Mouse (Mus musculus): ENCODE measurements around the gene Gm28053. TPM values are rescaled to one million over a fixed set of nuclear protein-coding genes. Genes with fewer than 3 reads are reported as not detected.
A peak's percentile ranks its signal among the peaks of the same experiment; 100 is the strongest.

Gm28053 gene
- polyA plus RNA-seq, 1 experiment from 2014 or later: 2.3 TPM

- H3K27me3 ChIP-seq (replicated peaks; ENCODE audit: control insufficient read depth, insufficient read depth, low read length): no peaks in the 10 kb centered on the region
- H3K36me3 ChIP-seq (ENCODE audit: control insufficient read depth, insufficient read depth): no peaks in the 10 kb centered on the region
- H3K9ac ChIP-seq (ENCODE audit: low read depth, low read length): no peak overlapping the region
- no peak for TF ChIP-seq CTCF (IDR thresholded peaks at IDR 0.05; ENCODE audit: low read depth)
- 82% methylated on average over 3 of the region's 3 CpGs for WGBS
- H3K4me3 ChIP-seq (ENCODE audit: low read depth, low read length): no peak overlapping the region
- ATAC-seq: no peak
- no peak overlapping the region for H3K27ac ChIP-seq (ENCODE audit: low read depth, low read length)
- H3K4me1 ChIP-seq (replicated peaks; ENCODE audit: control insufficient read depth, insufficient read depth, low read length): no peaks in the 10 kb centered on the region
- no peaks in the 10 kb centered on the region for H3K9me3 ChIP-seq (ENCODE audit: control insufficient read depth)
- H3K4me2 ChIP-seq (replicated peaks; ENCODE audit: low read depth): no peak overlapping the region
Measured at GRCm38 (mm10) chr6:48698888-48699287, 19.5 kb upstream of the Gm28053 start.

GRCm38 (mm10) chr6:48700251-48701075 lies 17.9 kb upstream of the Gm28053 start:
- H3K4me3 ChIP-seq (ENCODE audit: low read depth, low read length): no peak overlapping the region
- no peak overlapping the region for H3K4me2 ChIP-seq (replicated peaks; ENCODE audit: low read depth)
- no peaks in the 10 kb centered on the region for H3K27me3 ChIP-seq (replicated peaks; ENCODE audit: control insufficient read depth, insufficient read depth, low read length)
- no peak for TF ChIP-seq CTCF (IDR thresholded peaks at IDR 0.05; ENCODE audit: low read depth)
- no peaks in the 10 kb centered on the region for H3K4me1 ChIP-seq (replicated peaks; ENCODE audit: control insufficient read depth, insufficient read depth, low read length)
- H3K36me3 ChIP-seq (ENCODE audit: control insufficient read depth, insufficient read depth): no peaks in the 10 kb centered on the region
- H3K27ac ChIP-seq (ENCODE audit: low read depth, low read length): no peak overlapping the region; the same call in 1 of the 2 replicates
- H3K9me3 ChIP-seq (ENCODE audit: control insufficient read depth): no peaks in the 10 kb centered on the region
- no peak for ATAC-seq
- no peak overlapping the region for H3K9ac ChIP-seq (ENCODE audit: low read depth, low read length)
- WGBS: 54% methylated on average over 5 of the region's 5 CpGs

GRCm38 (mm10) chr6:48702146-48702545 lies 16.3 kb upstream of the Gm28053 start:
- Histone ChIP-seq H3K9ac (ENCODE audit: low read depth, low read length) (no peak overlapping the region), H3K27ac (ENCODE audit: low read depth, low read length) (no peak overlapping the region), H3K36me3 (ENCODE audit: control insufficient read depth, insufficient read depth) (no peaks in the 10 kb centered on the region), H3K4me3 (ENCODE audit: low read depth, low read length) (no peak overlapping the region), H3K9me3 (ENCODE audit: control insufficient read depth) (no peaks in the 10 kb centered on the region), H3K4me1 (replicated peaks; ENCODE audit: control insufficient read depth, insufficient read depth, low read length) (no peaks in the 10 kb centered on the region), H3K4me2 (replicated peaks; ENCODE audit: low read depth) (no peak overlapping the region), H3K27me3 (replicated peaks; ENCODE audit: control insufficient read depth, insufficient read depth, low read length) (no peaks in the 10 kb centered on the region)
- no peak for TF ChIP-seq CTCF (IDR thresholded peaks at IDR 0.05; ENCODE audit: low read depth)
- no peak for ATAC-seq
- 85% methylated on average over 7 of the region's 7 CpGs for WGBS

- Histone ChIP-seq H3K4me2 (replicated peaks; ENCODE audit: low read depth) (no peak overlapping the region), H3K36me3 (ENCODE audit: control insufficient read depth, insufficient read depth) (no peaks in the 10 kb centered on the region), H3K4me1 (replicated peaks; ENCODE audit: control insufficient read depth, insufficient read depth, low read length) (no peaks in the 10 kb centered on the region), H3K27me3 (replicated peaks; ENCODE audit: control insufficient read depth, insufficient read depth, low read length) (no peaks in the 10 kb centered on the region), H3K9ac (ENCODE audit: low read depth, low read length) (no peak overlapping the region), H3K9me3 (ENCODE audit: control insufficient read depth) (no peaks in the 10 kb centered on the region), H3K27ac (ENCODE audit: low read depth, low read length) (no peak overlapping the region), H3K4me3 (ENCODE audit: low read depth, low read length) (no peak overlapping the region)
- WGBS: 66% methylated on average over 5 of the region's 5 CpGs
- ATAC-seq: no peak
- TF ChIP-seq CTCF (IDR thresholded peaks at IDR 0.05; ENCODE audit: low read depth): peak; percentile 60
Measured at GRCm38 (mm10) chr6:48702601-48703000, 15.8 kb upstream of the Gm28053 start.

GRCm38 (mm10) chr6:48704146-48704545 lies 14.3 kb upstream of the Gm28053 start:
- Histone ChIP-seq H3K9ac (ENCODE audit: low read depth, low read length) (no peak overlapping the region), H3K36me3 (ENCODE audit: control insufficient read depth, insufficient read depth) (no peaks in the 10 kb centered on the region), H3K9me3 (ENCODE audit: control insufficient read depth) (no peaks in the 10 kb centered on the region), H3K4me3 (ENCODE audit: low read depth, low read length) (no peak overlapping the region), H3K4me2 (replicated peaks; ENCODE audit: low read depth) (no peak overlapping the region), H3K27me3 (replicated peaks; ENCODE audit: control insufficient read depth, insufficient read depth, low read length) (no peaks in the 10 kb centered on the region), H3K27ac (ENCODE audit: low read depth, low read length) (no peak overlapping the region), H3K4me1 (replicated peaks; ENCODE audit: control insufficient read depth, insufficient read depth, low read length) (no peaks in the 10 kb centered on the region)
- no peak for ATAC-seq
- TF ChIP-seq CTCF (IDR thresholded peaks at IDR 0.05; ENCODE audit: low read depth): no peak

GRCm38 (mm10) chr6:48706130-48706529 lies 12.3 kb upstream of the Gm28053 start:
- Histone ChIP-seq H3K27me3 (replicated peaks; ENCODE audit: control insufficient read depth, insufficient read depth, low read length) (no peaks in the 10 kb centered on the region), H3K27ac (ENCODE audit: low read depth, low read length) (no peak overlapping the region), H3K36me3 (ENCODE audit: control insufficient read depth, insufficient read depth) (no peaks in the 10 kb centered on the region), H3K4me3 (ENCODE audit: low read depth, low read length) (no peak overlapping the region), H3K9me3 (ENCODE audit: control insufficient read depth) (no peaks in the 10 kb centered on the region), H3K4me1 (replicated peaks; ENCODE audit: control insufficient read depth, insufficient read depth, low read length) (no peaks in the 10 kb centered on the region), H3K9ac (ENCODE audit: low read depth, low read length) (no peak overlapping the region), H3K4me2 (replicated peaks; ENCODE audit: low read depth) (peak overlapping the region; percentile 10)
- 59% methylated on average over 3 of the region's 3 CpGs for WGBS
- no peak for ATAC-seq
- no peak for TF ChIP-seq CTCF (IDR thresholded peaks at IDR 0.05; ENCODE audit: low read depth)
